Mouse (Mus musculus): ENCODE measurements around the gene Uhmk1. TPM values are rescaled to one million over a fixed set of nuclear protein-coding genes. Genes with fewer than 3 reads are reported as not detected.

Gene Uhmk1
- total RNA-seq, 2 experiments from 2014 or later: 12.6 to 15.5 TPM

DNA sequence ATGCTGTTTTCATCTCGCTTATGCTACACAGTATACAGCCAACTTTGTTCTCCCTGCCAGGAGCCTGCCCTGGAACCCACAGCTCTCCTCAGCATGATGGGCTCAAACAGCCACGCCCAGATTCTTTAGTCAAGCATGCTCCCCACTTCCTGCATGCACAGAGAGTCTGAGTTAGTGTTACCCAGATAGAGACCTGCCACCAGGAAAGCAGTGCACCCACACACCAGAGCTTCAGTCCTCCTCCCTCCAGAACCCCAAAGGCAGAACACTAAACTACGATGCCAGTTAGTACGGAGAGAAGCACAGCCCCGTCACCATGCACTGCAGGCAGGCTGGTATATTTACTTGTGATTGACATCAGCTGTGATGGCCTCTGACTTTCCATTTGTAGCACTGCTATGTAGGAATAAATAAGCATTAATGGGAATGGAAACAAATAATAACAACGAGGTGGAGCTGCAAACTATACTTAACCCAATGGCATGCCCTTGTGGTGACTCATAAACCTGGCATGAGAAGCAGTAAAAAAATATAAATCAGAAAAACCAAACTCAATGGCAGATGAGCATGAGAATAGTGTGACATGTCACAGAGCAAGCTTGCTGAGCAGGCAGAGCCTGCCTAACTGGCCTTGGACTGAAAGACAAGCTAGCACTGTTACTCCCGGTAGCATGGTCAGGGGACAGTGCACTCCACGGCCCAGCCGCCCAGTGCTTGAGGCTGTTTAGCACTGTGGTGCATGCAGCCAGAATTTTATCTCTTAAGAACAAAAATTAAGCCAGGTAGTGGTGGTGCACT lies 67.3 kb downstream of the Uhmk1 start:
- intact Hi-C loops (cut with DNase I): no loop called here
- no peak for TF ChIP-seq CTCF (IDR thresholded peaks at IDR 0.05)
- no peak for DNase-seq
- Histone ChIP-seq H3K4me3 (no peak overlapping the region), H3K27ac (no peak overlapping the region)

- Histone ChIP-seq H3K4me3 (no peak overlapping the region), H3K27ac (no peak overlapping the region)
- DNase-seq: no peak
- intact Hi-C loops (cut with DNase I): no loop called here
- TF ChIP-seq CTCF (IDR thresholded peaks at IDR 0.05): no peak
These were observed 69.6 kb downstream of the Uhmk1 start for GRCm38 (mm10) chr1:170145606-170146005.

Other genes with a start within 250 kb of the Uhmk1 start
- 1 to 10 TPM; 5.2 to 9.5 TPM for gene Hsd17b7, start 246.2 kb downstream of the Uhmk1 start, total RNA-seq (2021)
- 10 to 100 TPM; 16.4 to 22.5 TPM for gene Ddr2, start 104.6 kb downstream of the Uhmk1 start, total RNA-seq (2021)
- 10 to 100 TPM; 46.9 to 47.8 TPM for gene Uap1, start 40.4 kb downstream of the Uhmk1 start, total RNA-seq (2021)
- not detected for gene Sh2d1b2, start 17.4 kb upstream of the Uhmk1 start, total RNA-seq (2021)
- gene Sh2d1b1, start 61.9 kb upstream of the Uhmk1 start, total RNA-seq (2021): not detected
- under 1 TPM; 0.45 to 0.51 TPM for gene Gm7694, start 90.9 kb upstream of the Uhmk1 start, total RNA-seq (2021)
- not detected for gene Spata46, start 93.4 kb upstream of the Uhmk1 start, total RNA-seq (2021)